In the genomic region with DNA sequence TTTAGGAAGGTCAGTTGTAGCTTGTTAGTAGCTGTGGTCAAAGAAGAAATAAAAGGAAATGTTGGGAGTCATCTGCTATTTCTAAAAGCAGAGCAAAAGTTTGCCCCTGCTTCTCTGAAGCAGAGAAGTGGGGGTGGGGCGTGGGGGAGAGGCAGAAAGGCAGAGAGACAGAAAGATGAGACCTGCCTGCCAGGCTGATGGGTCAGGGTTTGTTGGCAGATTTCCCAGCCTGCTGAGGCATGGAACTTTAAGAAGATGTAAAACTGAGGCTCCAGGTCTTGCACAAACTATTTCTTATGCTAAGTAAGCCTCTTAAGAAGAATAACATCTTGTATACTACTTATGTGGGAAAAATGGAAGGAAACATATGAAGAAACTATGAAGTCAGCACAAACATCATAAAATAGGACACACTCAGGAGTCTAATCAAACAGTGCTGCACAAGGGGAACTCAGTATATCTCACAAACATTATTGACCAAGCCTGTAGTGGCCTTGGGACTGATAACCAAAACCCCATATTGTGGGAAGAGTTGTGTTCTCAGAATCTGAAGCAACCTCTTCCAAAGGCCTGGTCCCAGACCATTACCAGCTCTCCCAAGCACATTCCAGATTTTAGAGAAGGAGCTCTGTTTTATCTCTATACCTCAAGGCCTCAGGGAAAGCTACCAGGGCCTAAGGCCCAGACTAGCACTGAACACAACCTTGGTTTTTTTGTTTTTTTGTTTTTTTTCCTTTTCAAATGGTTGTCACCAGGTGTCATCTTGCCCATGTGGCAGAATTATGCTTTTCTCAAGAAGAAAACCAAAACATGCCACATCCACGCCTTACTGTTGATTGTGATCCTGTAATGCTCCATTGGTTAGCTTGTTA, we compare ENCODE assay signal across 8 mouse cellular contexts. TPM values are rescaled to one million over a fixed set of nuclear protein-coding genes. Genes with fewer than 3 reads are reported as not detected.
DNase-seq lines count a peak whose midpoint lies in the region; ATAC-seq and TF ChIP-seq lines count a peak whose summit lies in the region.

No protein-coding gene starts in this region.

- DNase-seq in gastrocnemius, postnatal 14 days, result peak; percentile 44
- DNase-seq in gastrocnemius, postnatal 4 days (ENCODE audit: low spot score in 2 of 2), result no peak
- no peak for DNase-seq in forebrain, embryonic 11.5 days (ENCODE audit: low spot score)
- peak; percentile 43 to 76 for DNase-seq in kidney, postnatal 36 days
- no peak for DNase-seq in urinary bladder, postnatal 14 days (ENCODE audit: low spot score)
- no peak for DNase-seq in right cerebral cortex, postnatal 36 days (ENCODE audit: low spot score in 2 of 2)

- H3K36me3 ChIP-seq in ES-Bruce4 (ENCODE audit: control insufficient read depth, insufficient read depth, low read length, poor library complexity, severe bottlenecking), result peaks cover 7% of the 10 kb centered on the region; the same call in 1 of the 2 replicates
- no peaks in the 10 kb centered on the region; the same call in 1 of the 2 replicates for H3K36me3 ChIP-seq in forebrain, embryonic 11.5 days (ENCODE audit: control insufficient read depth, insufficient read depth, low read length)
- H3K36me3 ChIP-seq in neural tube, embryonic 13.5 days, result peaks cover 18% of the 10 kb centered on the region

- no peaks in the 10 kb centered on the region for H3K9me3 ChIP-seq in ES-Bruce4 (replicated peaks; ENCODE audit: control insufficient read depth, insufficient read depth, low read length, poor library complexity, severe bottlenecking)
- no peaks in the 10 kb centered on the region; the same call in 1 of the 2 replicates for H3K9me3 ChIP-seq in forebrain, embryonic 11.5 days (ENCODE audit: control insufficient read depth, low read length)
- H3K9me3 ChIP-seq in neural tube, embryonic 13.5 days, result peaks cover 15% of the 10 kb centered on the region

- intact Hi-C loops in gastrocnemius, postnatal 14 days (cut with DNase I; ENCODE audit: low total_unique reads), result no loop called here

- peaks cover 2% of the 10 kb centered on the region for H3K4me1 ChIP-seq in ES-Bruce4 (ENCODE audit: control insufficient read depth, insufficient read depth, low read length)
- H3K4me1 ChIP-seq in forebrain, embryonic 11.5 days (replicated peaks; ENCODE audit: control insufficient read depth, insufficient read depth, low read length), result peaks cover 4% of the 10 kb centered on the region; the same call in 1 of the 2 replicates
- H3K4me1 ChIP-seq in neural tube, embryonic 13.5 days (replicated peaks), result peaks cover 20% of the 10 kb centered on the region

- ATAC-seq in forebrain, embryonic 11.5 days (replicated peaks; ENCODE audit: low FRiP score), result no peak
- ATAC-seq in neural tube, embryonic 13.5 days (ENCODE audit: low read depth), result no peak

- H3K27me3 ChIP-seq in ES-Bruce4 (ENCODE audit: control insufficient read depth, insufficient read depth, low read length, poor library complexity, severe bottlenecking), result no peaks in the 10 kb centered on the region
- H3K27me3 ChIP-seq in forebrain, embryonic 11.5 days (ENCODE audit: control insufficient read depth, insufficient read depth, low read length), result no peaks in the 10 kb centered on the region
- no peaks in the 10 kb centered on the region for H3K27me3 ChIP-seq in neural tube, embryonic 13.5 days

- H3K27ac ChIP-seq in ES-Bruce4 (ENCODE audit: insufficient read depth, low read length), result peak overlapping the region; percentile 52; the same call in 1 of the 2 replicates
- no peak overlapping the region for H3K27ac ChIP-seq in forebrain, embryonic 11.5 days (ENCODE audit: low read depth, low read length)
- H3K27ac ChIP-seq in neural tube, embryonic 13.5 days (replicated peaks), result no peak overlapping the region

- WGBS in forebrain, embryonic 11.5 days, result 89% methylated on average over 2 of the region's 2 CpGs
- WGBS in neural tube, embryonic 13.5 days, result 67% methylated on average over 2 of the region's 2 CpGs

- no peak for TF ChIP-seq EP300 in ES-Bruce4 (IDR thresholded peaks at IDR 0.05; ENCODE audit: insufficient read depth, low read depth, low read length)

- H3K4me2 ChIP-seq in forebrain, embryonic 11.5 days (ENCODE audit: low read depth, low read length, severe bottlenecking), result peak overlapping the region; percentile 66
- H3K4me2 ChIP-seq in neural tube, embryonic 13.5 days, result peak overlapping the region; percentile 81

- peak overlapping the region; percentile 37 for H3K9ac ChIP-seq in ES-Bruce4 (ENCODE audit: low read depth, poor library complexity, severe bottlenecking)
- peak overlapping the region; percentile 82 for H3K9ac ChIP-seq in forebrain, embryonic 11.5 days (ENCODE audit: low read length)
- H3K9ac ChIP-seq in neural tube, embryonic 13.5 days, result peak overlapping the region; percentile 79

- TF ChIP-seq CTCF in ES-Bruce4 (IDR thresholded peaks at IDR 0.05; ENCODE audit: low read depth, low read length), result no peak

- no peak for TF ChIP-seq POLR2A in ES-Bruce4 (IDR thresholded peaks at IDR 0.05; ENCODE audit: insufficient read depth, low read length)

- peak overlapping the region; percentile 94; the same call in 1 of the 2 replicates for H3K4me3 ChIP-seq in ES-Bruce4 (ENCODE audit: low read depth, low read length)
- peak overlapping the region; percentile 79 for H3K4me3 ChIP-seq in forebrain, embryonic 11.5 days (ENCODE audit: low read depth, low read length)
- H3K4me3 ChIP-seq in neural tube, embryonic 13.5 days, result peak overlapping the region; percentile 71

RNA-seq across cellular contexts. Expression of gene 2010315B03Rik, which starts 31.7 kb away (rescaled TPM):
- 10 to 100 TPM in 1 of 2 experiments, 1 to 10 TPM in 1; 9.0 to 11.1 TPM for total RNA-seq in gastrocnemius, postnatal 14 days (2021)
- total RNA-seq in gastrocnemius, postnatal 4 days (2021), result 10 to 100 TPM; 13.2 to 14.6 TPM
- polyA plus RNA-seq in ES-Bruce4 (2011; ENCODE audit: insufficient read depth, insufficient read length, low read depth, missing spikeins), result 4.2 and 4.8 TPM in 2 replicates
- 6.9 and 9.4 TPM in 2 replicates for polyA plus RNA-seq in forebrain, embryonic 11.5 days (2014; fragmentation: Nextera tagmentation; extraction: Ambion mirVana)
- polyA plus RNA-seq in neural tube, embryonic 13.5 days (2015; fragmentation: Nextera tagmentation; extraction: Ambion mirVana), result 9.2 and 9.4 TPM in 2 replicates

Comparison
In these comparisons a context has a peak if more than half of its experiments do, and no peak if none do; other contexts are left out.
1. DNase-seq: peak in gastrocnemius, postnatal 14 days (single experiment) and kidney, postnatal 36 days (2 of 2); none in gastrocnemius, postnatal 4 days (0 of 2), forebrain, embryonic 11.5 days (single experiment), urinary bladder, postnatal 14 days (single experiment) and right cerebral cortex, postnatal 36 days (0 of 2).
2. Peak in every context shown above with its lines, with median percentiles within 50 percentile points of each other: H3K4me3 ChIP-seq and H3K9ac ChIP-seq.